Mouse (Mus musculus) urinary bladder, postnatal 10 days (tissue): ENCODE data around the gene Arnt2.

ENCODE experiments used
- DNase-seq: peaks from one replicate; pipeline ENCODE4 v3.0.0; 2022; ENCODE audit warnings: low spot score

Gene Arnt2

DNA sequence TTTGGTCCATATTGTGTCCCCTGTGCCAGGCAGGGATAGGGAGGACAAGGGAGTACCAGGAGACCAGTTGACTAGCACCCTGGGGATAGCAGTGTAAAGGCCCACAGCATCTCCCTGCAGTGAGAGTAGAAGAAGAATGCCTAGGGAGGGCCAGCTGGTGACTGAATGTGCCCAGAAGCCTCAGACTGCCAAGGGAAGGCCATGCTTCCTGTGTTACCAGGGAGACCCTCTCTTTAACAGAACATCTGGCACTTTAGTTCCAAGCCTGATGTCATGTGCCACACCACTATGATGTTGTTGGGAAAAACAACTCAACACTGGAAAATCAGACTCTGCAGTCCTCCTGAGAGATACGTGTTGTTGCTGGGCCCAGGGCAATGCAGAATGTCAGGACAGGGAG, 12.7 kb downstream of the Arnt2 start:
- DNase-seq, result no peak

DNA sequence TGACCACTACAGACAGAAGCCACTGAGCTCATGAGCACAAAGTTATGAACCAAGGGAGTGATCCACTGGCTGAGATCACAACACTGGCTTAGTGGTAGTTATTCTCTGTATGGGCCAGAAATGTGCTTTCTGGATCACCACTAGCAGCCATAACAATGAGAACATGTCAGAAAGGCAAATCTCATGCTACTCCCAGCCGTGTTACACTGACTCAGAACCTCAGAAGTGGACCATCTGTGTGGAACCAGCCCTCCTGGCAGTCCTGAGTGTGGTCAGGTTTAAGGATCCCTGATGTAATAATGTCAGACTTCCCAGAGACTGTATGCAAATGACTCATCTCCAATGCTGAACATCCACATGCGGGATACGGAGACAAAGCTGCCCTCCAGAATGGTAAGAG, 13.4 kb downstream of the Arnt2 start:
- no peak for DNase-seq

DNA sequence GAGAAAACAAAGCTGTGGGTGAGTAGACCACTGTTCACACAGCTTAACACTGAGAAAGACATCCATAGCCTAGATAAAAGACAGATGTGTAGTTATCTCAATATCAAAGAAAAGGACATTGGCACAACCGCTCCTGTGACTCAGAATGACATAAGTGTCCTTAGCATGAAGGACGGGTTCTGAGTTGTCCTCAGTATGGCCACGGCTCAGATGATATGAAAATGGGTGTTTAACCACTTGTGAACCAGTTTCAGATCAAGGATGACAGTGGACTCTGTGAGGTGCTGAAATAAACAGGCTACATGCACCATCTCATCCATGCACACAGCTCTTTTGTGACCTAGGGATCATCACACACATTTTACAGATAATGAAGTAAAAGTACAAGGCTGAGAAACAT, 22.1 kb downstream of the Arnt2 start:
- DNase-seq, result no peak

DNA sequence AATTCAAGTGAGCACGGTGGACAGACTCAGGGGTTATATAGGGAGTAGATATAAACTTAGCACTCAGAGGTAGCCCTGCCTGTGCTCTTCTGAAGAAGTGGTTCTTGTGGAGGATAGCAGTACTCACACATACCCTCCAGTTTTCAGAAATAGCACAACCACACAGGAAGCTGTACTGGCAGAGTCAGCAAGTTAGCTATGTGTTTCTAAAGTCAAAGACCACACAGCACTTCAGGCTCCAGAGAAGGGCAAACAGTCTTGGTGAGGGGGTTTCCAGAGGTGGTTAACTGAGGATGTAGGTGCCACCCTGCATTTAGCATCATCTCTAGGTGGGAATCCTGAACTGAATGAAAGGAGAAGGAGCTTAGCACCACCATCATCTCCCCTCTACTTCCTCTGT, 23.5 kb downstream of the Arnt2 start:
- no peak for DNase-seq

DNA sequence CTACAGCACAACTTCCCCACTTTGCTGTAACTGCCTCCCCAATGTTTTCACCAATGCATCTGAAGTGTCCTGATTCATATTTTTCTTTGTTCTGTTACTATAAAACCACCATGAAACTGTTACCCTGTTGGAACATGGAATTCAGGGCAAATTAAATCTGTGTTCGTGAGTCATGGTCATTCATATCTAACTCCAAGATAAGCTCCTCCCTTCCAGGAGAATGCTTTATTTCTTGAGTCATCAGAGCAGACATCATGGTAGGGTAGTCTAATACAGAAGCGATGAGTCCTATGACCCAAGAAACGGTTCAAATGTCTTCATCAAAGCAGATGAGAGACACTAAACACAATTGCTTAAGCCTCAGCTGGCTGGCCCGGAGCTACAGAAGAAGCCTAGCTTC, 25.2 kb downstream of the Arnt2 start:
- DNase-seq, result no peak

DNA sequence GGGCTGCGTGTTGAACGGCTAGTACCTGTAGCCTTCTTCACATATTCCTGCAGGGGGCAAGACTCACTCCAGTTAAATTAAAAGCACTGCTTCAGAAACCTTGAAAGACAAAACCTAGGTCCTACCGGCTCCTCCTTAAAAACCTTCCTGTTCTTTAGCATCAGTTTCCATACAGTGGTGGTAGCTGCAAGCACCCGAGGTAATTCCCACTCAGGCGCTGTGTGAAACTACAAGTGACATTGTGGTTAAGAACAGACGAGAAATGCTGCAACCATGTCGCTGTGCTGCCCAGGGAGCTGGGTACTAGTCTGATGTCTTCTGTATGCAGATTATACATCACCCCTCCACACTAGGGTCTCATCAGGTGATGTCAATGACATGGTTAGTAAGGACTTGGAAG, 25.9 kb downstream of the Arnt2 start:
- DNase-seq, result no peak

DNA sequence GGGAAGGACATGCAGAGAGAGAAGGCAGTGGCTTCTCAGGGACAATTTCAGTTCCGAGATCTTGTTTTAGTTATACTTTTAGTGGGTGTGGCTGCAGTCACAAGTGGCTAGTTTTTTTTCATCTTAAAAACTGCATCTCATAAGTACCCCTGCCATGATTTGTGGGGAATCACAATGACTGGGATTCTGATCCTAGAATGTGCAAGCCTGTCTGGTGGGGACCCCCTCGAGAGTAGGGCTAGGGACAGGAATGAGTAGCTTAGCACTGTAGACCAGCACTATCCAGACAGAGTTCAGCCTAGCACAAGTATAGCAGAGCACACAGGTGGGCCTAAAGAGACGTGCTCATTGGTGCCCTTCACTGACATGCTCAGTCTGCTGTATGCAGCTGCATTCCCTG, 27.6 kb downstream of the Arnt2 start:
- DNase-seq, result no peak

DNA sequence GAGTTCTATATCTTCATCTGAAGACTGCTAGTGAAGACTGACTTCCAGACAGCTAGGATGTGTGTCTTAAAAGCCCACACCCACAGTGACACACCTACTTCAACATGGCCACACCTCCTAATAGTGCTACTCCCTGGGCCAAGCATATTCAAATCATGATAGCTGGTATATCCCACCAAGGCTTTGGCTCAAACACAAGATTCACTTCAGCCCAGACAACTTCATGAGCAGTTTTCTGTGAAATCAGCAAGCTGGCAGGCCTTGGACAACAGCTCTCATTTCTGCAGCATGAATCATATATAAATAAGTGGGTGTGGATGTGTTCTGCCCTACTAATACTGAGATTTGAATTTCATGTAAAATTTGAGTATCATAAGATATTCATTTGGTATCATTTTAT, 29.2 kb downstream of the Arnt2 start:
- DNase-seq, result no peak

DNA sequence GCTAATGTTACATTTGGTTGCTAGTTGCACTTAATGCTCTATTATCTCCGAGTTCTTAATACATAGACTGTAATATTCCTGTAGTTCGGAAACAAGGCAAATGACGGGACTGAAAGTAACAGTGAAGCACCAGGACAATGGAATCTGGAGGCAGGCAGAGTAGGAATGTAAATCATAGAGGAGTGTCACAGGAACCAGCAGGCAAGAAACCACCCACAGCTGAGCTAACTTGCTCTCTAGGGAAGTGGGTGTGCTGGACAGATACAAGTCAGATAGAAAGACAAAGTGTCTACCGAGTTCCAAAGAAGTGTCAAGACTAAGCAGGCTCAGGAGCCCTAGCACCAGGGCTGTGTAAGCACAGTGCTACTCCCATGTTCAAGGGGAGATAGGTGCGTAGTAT, 32.6 kb downstream of the Arnt2 start:
- no peak for DNase-seq

DNA sequence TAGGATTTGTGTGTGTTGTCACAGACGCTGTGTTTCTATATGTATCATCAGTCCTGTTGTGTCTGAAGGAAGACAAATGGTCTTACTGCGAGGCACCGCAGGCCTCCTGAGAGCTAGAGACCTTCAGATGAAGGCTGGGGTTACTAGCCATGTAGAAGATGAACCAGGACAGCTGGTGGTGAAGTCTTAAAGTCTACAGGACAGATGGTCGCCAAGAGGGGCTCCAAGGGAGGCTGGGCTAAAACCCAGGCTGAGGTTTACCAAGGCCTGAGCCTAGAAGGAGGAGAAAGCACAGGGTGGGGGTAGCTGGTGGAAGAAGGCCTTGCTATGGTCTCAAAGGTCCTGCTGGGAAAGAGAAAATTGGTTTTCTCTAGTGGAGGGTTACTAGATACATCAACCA, 36.3 kb downstream of the Arnt2 start:
- no peak for DNase-seq

DNA sequence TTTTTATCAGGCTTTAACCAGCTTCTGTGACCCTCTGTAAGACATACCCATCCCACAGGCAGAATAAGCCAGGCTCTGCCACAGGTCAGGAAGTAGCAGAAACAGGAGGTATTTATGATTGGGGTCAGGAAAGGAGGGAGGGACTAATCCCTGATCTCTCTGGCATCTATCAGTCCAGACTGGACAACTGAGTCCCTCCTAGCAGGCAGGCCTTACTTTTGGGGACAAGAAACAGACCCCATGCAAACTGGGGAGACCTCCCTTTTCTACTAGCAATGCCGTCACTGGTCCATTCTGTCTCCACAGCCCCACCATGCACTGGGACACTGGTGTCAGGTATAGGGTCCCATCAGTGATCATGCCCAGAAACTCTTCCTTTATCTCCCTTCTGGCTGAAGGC, 37.1 kb downstream of the Arnt2 start:
- no peak for DNase-seq

DNA sequence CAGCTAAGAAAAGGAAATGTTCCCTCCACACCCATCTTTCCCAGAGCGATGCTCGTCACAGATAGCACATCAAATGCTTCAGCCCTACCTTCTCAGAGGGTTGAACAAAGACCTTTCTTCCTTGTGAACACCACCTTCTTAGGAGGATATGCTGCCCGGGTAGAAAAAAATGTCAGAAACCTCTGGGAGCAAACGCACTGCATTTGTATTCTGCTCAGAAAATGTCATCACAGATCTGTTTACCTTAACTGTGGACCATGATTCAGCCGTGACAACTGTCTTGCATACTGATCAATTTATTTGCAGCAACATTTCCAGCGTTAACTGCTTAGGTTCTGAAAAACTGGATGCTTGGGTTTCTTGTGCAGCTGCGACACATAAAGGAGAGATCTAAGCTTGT, 37.7 kb downstream of the Arnt2 start:
- no peak for DNase-seq

DNA sequence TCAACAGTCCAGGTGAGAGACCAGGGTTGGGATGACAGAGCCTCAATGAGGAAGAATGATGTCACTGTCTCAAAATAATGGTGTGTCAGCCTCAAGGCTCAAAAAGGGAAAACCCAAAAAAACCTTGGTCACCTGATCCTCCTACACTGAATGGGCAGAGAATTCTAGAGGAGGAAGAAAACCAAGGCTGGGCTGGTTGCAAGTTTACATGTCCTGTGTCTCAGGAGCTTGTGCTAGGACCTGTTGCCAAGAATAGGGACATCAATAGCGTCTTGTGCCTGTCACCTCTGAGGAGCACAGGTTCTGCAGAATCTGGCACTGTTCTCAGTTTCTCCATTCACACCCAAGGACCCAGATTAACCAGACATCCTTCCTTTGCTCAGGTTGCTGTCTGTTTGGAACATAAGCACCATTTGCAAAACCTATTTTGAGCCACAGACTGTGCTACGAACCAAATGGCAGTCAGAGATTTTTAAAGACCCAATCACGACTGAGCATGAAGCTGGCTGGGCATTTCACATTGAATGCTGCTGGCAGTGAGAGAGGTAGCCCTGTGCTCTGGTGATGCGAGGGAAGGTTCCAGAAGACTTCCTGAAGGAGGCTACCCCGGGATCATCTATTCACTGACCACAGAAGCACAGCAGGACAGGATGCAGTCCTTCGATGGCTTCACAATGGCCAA, 38.9 kb downstream of the Arnt2 start:
- no peak for DNase-seq

DNA sequence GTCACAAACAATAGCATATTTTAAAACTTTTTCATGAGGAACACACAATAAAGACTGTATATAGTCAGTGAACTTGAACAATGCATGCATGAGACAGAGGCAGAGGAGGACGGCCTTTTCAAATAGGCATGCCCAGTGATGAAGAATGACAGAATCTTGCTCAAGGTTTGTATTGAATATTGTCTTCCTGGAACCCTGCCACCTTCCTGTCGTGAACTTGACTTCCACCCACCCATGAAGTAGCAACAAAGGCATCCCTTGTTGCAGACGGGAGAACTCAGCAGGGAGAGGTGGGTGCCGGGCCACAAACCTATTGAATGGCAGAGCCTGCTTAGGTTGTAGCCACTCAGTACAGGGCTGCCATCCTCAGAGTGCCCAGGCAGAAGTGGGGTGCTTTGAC, 43.7 kb downstream of the Arnt2 start:
- no peak for DNase-seq

DNA sequence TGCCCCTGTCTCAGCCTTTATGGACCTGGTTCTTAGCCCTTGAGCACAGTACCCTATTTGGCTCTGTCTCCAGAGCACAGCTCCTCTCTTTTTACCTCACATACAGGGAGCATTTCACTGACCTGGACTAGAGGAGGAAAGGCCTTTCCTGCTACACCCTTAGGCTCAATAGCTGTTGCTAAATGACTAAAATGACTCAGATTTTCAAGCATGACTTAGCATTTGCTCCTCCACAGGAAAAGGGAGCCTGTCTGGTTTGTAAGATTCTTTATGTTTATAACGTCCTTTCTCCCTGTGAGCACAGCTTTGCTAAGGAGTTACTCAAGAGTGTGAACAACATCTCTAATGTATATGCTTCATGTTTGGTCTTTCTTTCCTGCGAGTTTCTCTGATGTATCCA, 47.3 kb downstream of the Arnt2 start:
- no peak for DNase-seq

DNA sequence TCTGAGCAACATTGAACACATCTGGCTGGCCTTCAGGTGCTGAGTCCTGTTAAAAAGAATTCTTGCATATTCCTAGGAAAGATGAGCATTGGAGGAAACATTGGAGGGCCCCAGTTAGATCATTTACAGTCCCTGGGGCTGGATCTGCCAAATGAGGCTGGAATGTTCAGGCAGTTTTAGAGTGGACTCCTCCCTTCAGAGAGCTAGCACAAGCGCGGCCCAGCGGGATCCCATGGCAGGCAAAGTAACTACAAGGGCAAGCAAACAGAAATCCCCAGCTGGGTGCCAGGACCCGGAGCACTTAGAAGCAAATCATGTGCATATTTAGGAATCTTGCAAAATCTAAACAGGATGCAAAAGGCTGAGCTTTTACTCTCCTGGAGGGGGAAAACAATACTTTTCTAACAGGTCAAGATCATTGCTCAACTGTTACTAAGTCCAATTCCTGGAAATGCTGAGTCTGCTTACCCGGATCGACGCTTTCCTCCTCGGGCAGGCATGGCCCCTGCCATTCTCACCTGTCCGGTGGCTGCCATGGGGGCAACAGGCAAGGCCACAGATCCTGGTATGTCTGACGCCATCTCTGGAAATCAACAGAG, 48.8 kb downstream of the Arnt2 start:
- DNase-seq, result no peak

DNA sequence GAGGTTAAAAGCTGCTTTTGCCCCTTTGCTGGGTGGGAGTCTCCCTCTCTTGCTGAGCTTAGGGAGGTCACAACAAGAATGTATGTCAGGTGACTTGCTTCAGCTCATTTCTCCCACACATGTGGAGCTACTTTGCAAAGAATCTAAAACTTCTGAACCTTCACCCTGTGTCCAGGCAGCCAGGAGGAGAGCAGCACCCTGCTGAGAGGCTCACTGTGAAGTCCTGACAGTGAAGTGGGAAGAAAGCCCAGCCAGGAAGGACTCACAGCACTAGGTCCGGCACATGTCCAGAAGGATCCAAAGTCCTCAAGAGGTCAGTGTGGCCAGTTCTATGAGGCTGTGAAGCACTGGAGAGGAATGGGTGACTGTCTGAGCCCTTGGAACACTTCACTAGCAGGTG, 51.5 kb downstream of the Arnt2 start:
- DNase-seq, result no peak

DNA sequence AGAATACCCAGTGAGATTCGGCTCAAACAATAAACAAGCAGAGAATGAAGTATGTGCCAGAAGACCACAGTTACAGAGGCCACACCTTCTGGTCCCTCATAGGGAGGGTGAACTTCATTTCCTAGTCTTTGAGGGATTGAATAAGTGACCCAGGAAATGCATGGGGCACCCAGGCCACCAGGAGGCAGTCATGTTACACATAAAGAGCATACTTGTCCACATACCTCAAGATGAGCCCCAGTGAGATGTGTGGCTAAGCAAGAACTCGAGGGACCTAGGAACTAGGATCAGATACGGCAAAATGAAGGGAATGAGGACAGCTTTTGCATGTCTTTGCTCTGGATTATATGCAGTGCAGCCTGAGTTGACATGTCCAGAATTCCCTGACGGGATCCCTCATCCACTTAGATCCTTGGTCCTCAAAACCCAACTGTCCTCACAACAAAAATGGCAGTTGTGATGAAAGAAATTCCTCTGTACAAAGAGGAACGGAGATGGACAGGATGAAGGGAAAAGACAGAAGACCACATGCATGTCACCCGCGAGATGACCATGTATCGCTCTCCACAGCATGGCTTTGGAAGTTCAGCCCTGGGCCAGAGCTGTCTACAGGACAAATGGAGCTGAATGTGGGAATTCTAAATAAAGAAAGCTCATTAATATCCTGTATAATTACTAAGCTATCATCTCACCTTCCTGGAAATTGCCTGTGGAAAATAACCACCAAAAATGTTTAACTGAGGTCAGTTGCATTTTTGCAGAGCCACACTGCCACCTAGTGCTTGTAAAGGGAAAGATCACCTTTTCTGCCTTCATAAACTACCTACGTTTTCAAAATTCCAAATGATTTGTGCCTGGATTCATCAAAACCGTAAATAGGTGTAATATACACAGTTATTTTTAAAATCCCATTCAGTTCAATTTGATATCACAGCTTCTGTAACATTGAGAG, 54.1 kb downstream of the Arnt2 start:
- DNase-seq, result no peak

DNA sequence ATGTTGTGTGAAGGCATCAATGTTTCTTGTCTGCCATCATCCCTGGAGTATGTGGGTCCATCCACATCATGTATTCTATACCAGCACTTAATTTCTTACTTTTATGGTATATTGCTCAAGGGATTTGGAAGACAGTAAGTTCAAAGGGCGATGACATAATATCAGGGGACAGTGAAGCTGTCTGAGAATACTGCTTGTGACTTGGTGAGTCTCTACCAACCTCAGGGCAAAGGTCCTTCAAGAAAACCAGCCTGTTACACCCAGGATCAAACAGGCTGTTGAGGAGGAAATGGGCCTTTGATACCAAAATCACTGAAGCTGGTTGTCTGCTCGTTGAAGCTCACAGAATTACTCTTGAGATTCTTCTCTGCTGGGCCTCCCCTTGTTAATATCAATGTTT, 55.1 kb downstream of the Arnt2 start:
- DNase-seq, result no peak

DNA sequence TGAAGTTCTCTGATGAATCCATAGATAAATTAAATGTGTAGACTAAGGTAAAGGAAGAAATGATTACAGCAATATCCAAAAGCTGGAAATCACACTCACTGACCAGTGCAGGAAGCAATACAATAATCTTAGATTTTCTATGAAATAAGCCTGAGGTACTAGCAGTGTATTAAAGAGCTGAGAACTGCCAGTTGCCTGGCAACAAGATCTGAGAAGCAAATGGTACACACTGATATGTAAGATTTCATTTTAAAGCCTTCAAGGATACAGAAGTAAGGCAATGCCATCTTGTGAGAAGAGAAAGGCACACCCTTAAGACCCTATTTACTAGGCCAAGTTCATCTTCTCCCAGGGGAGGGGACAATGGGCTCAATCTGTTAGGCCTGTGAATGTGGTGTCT, 59.4 kb downstream of the Arnt2 start:
- DNase-seq, result no peak

DNA sequence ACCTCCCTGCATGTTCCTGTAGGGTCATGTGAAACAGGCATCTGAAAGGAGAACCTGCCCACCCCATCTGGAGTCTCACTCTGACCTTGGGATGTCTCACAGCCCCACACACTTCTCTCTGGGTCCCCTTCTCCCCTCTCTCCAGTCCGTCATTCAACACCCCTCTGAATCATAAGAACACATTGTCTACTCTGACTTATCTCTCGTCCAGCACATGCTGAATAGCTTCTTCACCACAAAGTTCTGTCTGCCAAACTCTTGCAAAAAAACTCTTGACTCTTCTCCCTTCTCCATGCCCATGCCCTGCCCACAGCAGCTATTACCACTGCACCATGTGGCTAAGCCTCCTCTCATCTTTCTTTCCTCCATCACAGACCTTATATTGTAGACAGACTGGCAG, 60.0 kb downstream of the Arnt2 start:
- no peak for DNase-seq

DNA sequence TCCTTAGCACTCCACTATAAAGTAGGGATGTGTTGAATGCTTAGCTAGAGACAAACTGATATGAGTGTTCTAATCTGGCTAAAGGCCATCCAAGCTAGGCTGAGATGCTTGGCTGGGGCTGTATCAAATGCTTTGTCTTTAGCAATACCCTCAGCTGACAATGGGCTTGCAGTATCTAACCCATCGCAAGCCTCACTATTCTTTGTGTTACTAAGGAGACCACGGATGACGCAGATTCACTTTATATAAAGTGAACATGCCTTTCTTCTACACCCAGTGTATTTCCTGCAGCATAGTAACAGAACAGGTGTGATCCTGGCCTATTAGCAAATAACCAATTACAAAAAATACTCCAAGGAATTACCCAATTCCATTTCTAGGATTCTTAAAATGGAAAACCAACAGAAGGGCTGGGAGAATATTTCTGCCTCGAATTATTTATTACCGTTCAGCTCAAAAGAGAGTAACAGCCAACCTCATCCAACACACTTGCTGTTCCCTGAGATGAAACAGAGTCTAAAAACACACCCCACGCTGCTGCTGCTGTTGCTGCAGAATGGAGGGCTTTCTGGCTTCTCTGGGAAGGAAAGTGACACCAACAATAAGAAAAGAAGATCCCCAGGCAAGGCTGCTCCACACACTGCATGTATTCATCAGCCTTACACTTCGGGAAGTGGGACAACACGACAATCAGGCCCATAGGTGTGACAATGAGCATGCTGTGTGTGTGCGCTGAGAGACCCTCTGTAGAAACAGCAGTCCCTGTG, 61.6 kb downstream of the Arnt2 start:
- DNase-seq, result no peak

DNA sequence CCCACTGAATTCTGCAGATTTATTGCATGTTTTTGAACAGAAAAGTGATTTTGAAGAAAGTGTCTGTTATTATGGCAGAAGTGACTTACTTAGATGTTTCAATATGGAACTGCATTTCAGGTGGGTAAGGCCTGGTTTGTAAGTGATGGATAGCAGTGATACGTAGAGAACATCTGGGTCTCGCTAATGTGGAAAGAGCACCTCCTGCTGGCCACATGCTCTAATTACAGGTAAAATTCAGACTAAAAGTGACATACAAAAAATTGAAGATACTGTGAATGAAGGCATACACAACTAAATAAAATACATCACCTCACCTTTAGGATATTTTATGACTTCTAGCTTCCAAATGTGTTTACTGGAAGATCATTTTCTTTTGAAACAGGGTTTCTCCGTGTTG, 66.8 kb downstream of the Arnt2 start:
- DNase-seq, result no peak
